Mouse (Mus musculus): ENCODE data around the gene Gm10647.

DNA sequence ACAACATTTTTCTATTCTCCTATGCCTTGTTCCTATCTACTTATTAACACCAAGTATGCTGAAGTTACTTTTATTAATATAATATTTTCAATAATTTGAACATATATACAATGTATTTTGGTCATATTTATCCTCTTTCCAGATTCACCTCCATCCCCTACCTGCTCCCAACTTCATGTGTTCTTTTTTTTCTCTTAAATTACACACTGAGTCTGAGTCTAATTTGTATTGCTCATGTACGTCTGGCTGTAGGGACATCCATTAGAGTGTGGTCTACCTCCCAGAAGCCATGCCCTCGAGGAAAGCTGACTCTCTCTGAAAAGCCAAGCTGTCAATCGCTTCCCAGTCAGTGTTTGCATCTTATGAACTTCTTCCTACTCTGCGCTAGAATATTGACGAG is at the start of gene Gm10647:
- TF ChIP-seq POLR2A (IDR thresholded peaks at IDR 0.05; ENCODE audit: control insufficient read depth in 1 of 2, insufficient read depth in 1 of 2, low read depth in 1 of 2, low read length in 2 of 2, poor library complexity in 1 of 2), result no peak
- TF ChIP-seq CTCF (IDR thresholded peaks at IDR 0.05 in 2 of 3, conservative IDR thresholded peaks at IDR 0.05 in 1 of 3; ENCODE audit: control insufficient read depth in 1 of 3, insufficient read depth in 1 of 3, low read depth in 2 of 3, low read length in 3 of 3, poor library complexity in 1 of 3, severe bottlenecking in 1 of 3), result no peak
- no peak for TF ChIP-seq MAX (IDR thresholded peaks at IDR 0.05; ENCODE audit: low read length)

Measured in MEL (cell line).